Mouse (Mus musculus) liver, embryonic 14.5 days (tissue): ENCODE measurements around the gene Fmo1.

ENCODE experiments used
- CTCF ChIP-seq: IDR thresholded peaks from 2 replicates; pipeline ENCODE4 v1.5.1; 2016; ENCODE audit warnings: antibody characterized with exemption, low read depth, control low read depth
- EP300 ChIP-seq: IDR thresholded peaks from 2 replicates; pipeline ENCODE4 v1.6.1; 2016; ENCODE audit warnings: antibody characterized with exemption, low read depth

- TF ChIP-seq CTCF (no peak), EP300 (no peak)
Observed at GRCm38 (mm10) chr1:162882681-162883080, 16.3 kb upstream of the Fmo1 start.
